ENCODE assay signal across 10 mouse cellular contexts in genomic region chr12:38114990-38115615, GRCm38 (mm10).
DNase-seq lines count a peak whose midpoint lies in the region; ATAC-seq and TF ChIP-seq lines count a peak whose summit lies in the region.
"Had no signal": no experiment of that assay in that cellular context is flagged by ENCODE, and none has a peak within 500 bp of the region (broad histone marks: within the 10 kb centered on the region; RNA-seq: fewer than 3 reads in every experiment).

No protein-coding gene starts in this region.

- H3K9ac ChIP-seq in forebrain, embryonic 14.5 days (ENCODE audit: low read length): no peak overlapping the region
- H3K9ac ChIP-seq in neural tube, embryonic 13.5 days: no peak overlapping the region
- H3K9ac ChIP-seq: heart, embryonic 15.5 days; liver, embryonic 13.5 days had no signal

- DNase-seq in cerebellum, postnatal 14 days: peak; percentile 54 to 55
- no peak for DNase-seq in lung, adult 2 months
- no peak for DNase-seq in lung, postnatal 4 days
- DNase-seq in forebrain, embryonic 14.5 days (ENCODE audit: low spot score): peak; percentile 73
- DNase-seq in natural killer cell, adult 2 months (ENCODE audit: low spot score in 2 of 2): no peak
- DNase-seq: liver, embryonic 13.5 days had no signal

- 74% methylated on average over 1 of the region's 1 CpGs for WGBS in lung, adult 2 months
- 65% methylated on average over 1 of the region's 1 CpGs for WGBS in forebrain, embryonic 14.5 days
- 79% methylated on average over 1 of the region's 1 CpGs for WGBS in neural tube, embryonic 13.5 days

- H3K9me3 ChIP-seq in forebrain, embryonic 14.5 days (replicated peaks; ENCODE audit: control insufficient read depth, low read length): no peaks in the 10 kb centered on the region
- H3K9me3 ChIP-seq in neural tube, embryonic 13.5 days: no peaks in the 10 kb centered on the region
- H3K9me3 ChIP-seq: heart, embryonic 15.5 days; liver, embryonic 13.5 days had no signal

- no peaks in the 10 kb centered on the region for H3K4me1 ChIP-seq in lung, adult 2 months (ENCODE audit: control insufficient read depth, insufficient read depth, low read length)
- H3K4me1 ChIP-seq in forebrain, embryonic 14.5 days (ENCODE audit: control insufficient read depth, insufficient read depth, low read length): no peaks in the 10 kb centered on the region
- H3K4me1 ChIP-seq in neural tube, embryonic 13.5 days (replicated peaks): no peaks in the 10 kb centered on the region
- H3K4me1 ChIP-seq: heart, embryonic 15.5 days; liver, embryonic 13.5 days had no signal

- no peak overlapping the region for H3K4me3 ChIP-seq in lung, adult 2 months (replicated peaks; ENCODE audit: extremely low read depth, low read depth, low read length)
- H3K4me3 ChIP-seq in forebrain, embryonic 14.5 days (ENCODE audit: low read depth, low read length): no peak overlapping the region
- no peak overlapping the region for H3K4me3 ChIP-seq in neural tube, embryonic 13.5 days
- H3K4me3 ChIP-seq: heart, embryonic 15.5 days; liver, embryonic 13.5 days had no signal

- H3K27me3 ChIP-seq in forebrain, embryonic 14.5 days (replicated peaks; ENCODE audit: control insufficient read depth, insufficient read depth, low read length): no peaks in the 10 kb centered on the region
- no peaks in the 10 kb centered on the region for H3K27me3 ChIP-seq in neural tube, embryonic 13.5 days
- H3K27me3 ChIP-seq: heart, embryonic 15.5 days; liver, embryonic 13.5 days had no signal

- H3K36me3 ChIP-seq in forebrain, embryonic 14.5 days (ENCODE audit: control insufficient read depth, insufficient read depth, low read length): no peaks in the 10 kb centered on the region
- no peaks in the 10 kb centered on the region for H3K36me3 ChIP-seq in neural tube, embryonic 13.5 days
- H3K36me3 ChIP-seq: heart, embryonic 15.5 days; liver, embryonic 13.5 days had no signal

- H3K27ac ChIP-seq in forebrain, embryonic 14.5 days (ENCODE audit: low read depth, low read length): no peak overlapping the region
- no peak overlapping the region for H3K27ac ChIP-seq in neural tube, embryonic 13.5 days (replicated peaks)
- H3K27ac ChIP-seq: heart, embryonic 15.5 days; liver, embryonic 13.5 days had no signal

- TF ChIP-seq POLR2A in lung, adult 2 months (IDR thresholded peaks at IDR 0.05; ENCODE audit: borderline replicate concordance, extremely low read depth, low read depth, low read length): no peak

- peak; percentile 22; the same call in 1 of the 2 replicates for TF ChIP-seq CTCF in lung, adult 2 months (IDR thresholded peaks at IDR 0.05; ENCODE audit: insufficient read depth, low read length)

- no peak overlapping the region for H3K4me2 ChIP-seq in forebrain, embryonic 14.5 days (ENCODE audit: low read length)
- H3K4me2 ChIP-seq in neural tube, embryonic 13.5 days: no peak overlapping the region
- H3K4me2 ChIP-seq: heart, embryonic 15.5 days; liver, embryonic 13.5 days had no signal

- ATAC-seq in cerebellum, adult (ENCODE audit: insufficient number of reproducible peaks, low FRiP score, low TSS enrichment): no peak
- peak; percentile 72 for ATAC-seq in forebrain, embryonic 14.5 days
- peak; percentile 61; the same call in 1 of the 2 replicates for ATAC-seq in neural tube, embryonic 13.5 days (ENCODE audit: low read depth)
- no peak for ATAC-seq in activated CD4-positive, CD25-positive, alpha-beta regulatory T cell, adult 4 months

Comparison
In these comparisons a context has a peak if more than half of its experiments do, and no peak if none do; other contexts are left out.
1. DNase-seq: peak in cerebellum, postnatal 14 days (2 of 2) and forebrain, embryonic 14.5 days (single experiment); none in lung, adult 2 months (single experiment), lung, postnatal 4 days (0 of 2) and natural killer cell, adult 2 months (0 of 2).
2. ATAC-seq: peak in forebrain, embryonic 14.5 days (single experiment) and neural tube, embryonic 13.5 days (single experiment); none in cerebellum, adult (single experiment) and activated CD4-positive, CD25-positive, alpha-beta regulatory T cell, adult 4 months (single experiment).